Mouse (Mus musculus) heart, adult 9 months (tissue): ENCODE measurements around the gene Il22ra1.

ENCODE experiments used
- DNase-seq, 2 experiments: peaks; one replicate each; pipeline ENCODE4 v3.0.0; 2022; ENCODE audit warnings: low spot score in 2 of 2

Il22ra1 gene

DNA sequence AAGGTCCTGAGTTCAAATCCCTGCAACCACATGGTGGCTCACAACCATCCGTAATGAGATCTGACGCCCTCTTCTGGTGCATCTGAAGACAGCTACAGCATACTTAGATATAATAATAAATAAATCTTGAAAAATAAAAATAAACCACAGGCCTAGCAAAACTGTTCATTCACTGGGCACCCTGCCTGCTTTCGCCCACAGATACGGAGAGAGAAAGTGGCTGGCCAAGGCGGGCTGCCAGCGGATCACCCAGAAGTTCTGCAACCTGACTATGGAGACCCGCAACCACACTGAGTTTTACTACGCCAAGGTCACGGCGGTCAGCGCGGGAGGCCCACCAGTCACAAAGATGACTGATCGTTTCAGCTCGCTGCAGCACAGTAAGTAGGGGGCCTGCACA, 5.9 kb downstream of the Il22ra1 start:
- no peak for DNase-seq

DNA sequence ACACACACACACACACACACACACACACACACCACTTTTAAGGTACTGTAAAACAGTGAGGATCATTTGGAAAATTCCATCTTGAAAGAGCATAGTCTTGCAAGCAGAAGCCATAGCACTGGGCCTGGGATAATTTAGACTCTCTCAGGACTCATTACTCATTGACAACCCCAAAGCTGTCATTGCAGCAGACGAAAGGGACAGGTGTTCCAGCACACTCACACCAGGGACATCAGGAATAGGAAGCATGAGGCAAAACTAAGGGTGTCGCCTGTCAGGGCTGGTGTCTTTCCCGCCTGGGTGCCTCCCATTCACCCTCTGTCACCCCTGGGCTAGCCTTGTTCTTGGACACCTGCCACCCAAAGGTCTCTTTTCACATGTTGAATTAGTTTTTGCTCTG, 8.9 kb downstream of the Il22ra1 start:
- no peak for DNase-seq

DNA sequence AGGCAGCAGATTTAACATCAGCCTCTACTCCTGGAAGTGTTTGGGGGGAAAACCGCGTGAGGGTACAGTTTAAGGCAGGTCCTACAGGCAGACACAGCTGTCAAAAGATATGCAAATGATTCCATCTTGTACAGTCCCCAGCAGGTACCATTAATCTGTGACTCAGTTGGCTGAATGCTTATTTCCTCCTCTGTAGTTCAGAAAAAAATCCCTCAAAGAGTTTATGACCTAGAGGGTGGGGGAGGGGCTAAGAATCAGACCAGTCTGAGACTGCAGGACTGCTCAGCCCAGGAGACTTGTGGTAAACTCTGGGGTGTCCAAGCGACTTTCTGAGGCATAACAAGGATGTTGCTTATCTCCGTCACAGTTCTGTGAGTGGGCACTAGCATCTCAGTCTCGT, 10.3 kb downstream of the Il22ra1 start:
- DNase-seq = no peak

DNA sequence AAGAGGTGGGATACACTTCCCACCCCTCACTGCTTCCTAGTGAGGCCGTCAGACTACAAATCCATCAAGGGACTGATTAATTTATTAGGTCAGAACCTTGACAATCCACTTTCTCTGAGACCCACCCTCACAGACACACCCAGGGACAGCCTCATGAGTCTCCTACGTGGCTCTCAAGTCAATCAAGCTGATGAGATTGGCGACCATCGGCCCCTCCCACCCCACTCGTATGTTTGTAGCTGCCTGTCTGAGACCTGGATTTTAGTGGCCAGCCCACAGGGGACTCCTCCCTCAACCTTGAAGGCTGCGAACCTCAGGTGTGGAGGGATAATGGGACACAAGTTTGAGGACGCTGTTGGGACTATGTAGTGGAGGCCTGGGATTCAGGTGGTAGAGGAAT, 11.2 kb downstream of the Il22ra1 start:
- no peak for DNase-seq

DNA sequence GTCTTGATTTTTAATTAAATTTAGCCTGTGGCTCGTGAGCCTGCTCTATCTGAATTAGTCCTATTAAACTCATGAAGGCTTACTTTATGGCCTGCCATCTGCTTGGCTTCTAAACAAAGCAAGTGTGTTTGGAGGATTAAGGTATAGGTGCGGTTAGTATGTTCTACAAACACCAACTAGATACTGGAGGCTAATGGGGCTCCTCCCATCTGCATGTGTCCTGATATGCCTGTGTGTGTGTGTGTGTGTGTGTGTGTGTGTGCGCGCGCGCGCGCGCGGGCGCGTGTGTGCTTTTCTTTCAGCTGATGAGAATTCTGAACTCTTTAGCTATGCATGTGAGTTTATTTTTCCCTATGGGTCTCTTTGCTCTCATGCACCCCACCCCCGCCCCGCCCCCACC, 11.7 kb downstream of the Il22ra1 start:
- no peak for DNase-seq

DNA sequence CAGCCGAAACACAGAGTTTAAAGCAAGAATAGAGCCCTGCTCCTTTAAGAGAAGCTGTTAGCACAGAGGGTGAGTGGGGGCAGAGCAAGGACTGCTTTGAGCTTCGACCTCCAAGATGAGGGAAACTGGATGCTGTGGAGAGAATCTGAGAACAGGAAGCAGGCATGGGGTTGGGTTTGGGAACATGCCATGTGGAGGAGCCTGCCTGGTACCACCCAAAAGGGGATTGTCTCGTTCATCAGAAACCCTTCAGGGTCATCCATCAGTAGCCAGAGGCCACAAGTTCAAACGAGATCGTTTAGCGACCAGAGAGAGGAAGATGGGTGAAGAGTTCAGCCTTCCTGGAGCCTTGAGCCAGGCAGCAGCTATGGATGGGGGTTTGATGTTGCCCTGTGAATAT, 15.5 kb downstream of the Il22ra1 start:
- no peak for DNase-seq

DNA sequence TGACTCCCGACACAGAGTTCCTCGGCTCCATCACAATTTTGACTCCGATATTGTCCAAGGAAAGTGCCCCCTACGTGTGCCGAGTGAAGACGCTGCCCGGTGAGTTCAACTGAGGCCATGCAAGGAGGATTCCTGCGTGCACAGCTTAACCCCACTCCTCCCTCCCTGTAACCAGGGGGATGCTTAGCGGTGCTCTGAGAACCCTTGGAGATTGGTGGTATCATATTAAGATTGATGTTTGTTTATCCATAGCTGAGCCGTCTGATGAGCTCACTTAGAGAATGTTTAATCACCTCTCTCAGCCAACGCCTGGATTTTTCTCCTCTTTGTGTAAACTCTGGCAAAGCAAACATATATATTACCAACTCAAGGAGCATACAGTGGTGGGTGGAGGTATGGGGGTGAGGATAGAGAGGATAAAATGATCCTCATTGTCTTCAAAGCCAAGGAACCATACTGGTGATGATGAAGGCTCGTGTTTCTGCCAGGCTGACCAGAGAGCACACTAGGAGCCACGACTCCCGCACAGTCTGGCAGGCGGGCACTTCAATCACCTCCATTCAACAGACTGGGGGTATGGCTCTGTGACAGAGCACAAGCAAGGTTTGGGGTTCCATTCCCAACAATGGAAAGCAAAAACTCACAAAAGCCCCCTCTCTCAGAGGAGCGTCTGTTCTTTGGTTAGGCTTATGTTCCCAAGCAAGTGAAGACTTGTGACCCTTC, 16.9 kb downstream of the Il22ra1 start:
- DNase-seq = no peak

DNA sequence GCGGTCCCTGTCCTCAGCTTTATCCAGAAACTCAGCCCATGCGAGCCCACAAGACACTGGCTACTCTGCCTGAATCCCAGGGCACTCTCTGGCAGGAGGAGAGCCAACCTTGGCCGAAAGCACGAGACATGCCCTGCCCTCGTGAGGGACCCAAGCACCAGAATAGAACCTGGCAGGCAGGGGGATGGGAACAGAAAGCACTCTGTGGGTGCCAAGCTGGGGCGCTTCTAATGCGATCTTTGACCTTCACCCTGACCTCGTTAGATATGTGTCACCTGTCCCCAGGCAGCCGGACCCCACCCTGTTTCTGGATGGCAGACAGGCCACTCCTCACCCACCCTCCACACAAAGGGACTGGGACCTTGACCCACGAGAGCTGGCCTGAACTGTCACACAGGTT, 17.6 kb downstream of the Il22ra1 start:
- DNase-seq = peak; percentile 62 to 67

DNA sequence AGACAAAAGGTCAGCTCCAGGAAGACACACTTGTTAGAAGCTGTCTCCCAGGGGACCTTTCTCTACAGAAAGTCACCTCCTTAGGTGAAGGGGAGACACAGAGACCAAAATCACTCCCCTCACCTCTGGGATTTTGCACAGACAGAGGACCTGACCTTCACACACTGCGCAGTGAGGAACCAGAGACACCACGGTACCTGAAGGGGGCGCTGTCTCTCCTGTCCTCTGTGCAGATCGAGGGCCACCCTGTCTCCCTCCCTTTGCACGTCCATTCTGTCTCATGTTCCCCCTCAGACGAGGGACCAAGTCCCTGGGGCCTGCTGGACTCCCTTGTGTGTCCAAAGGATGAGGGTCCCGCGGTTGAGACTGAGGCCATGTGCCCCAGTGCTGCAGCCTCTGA, 22.9 kb downstream of the Il22ra1 start:
- no peak for DNase-seq

DNA sequence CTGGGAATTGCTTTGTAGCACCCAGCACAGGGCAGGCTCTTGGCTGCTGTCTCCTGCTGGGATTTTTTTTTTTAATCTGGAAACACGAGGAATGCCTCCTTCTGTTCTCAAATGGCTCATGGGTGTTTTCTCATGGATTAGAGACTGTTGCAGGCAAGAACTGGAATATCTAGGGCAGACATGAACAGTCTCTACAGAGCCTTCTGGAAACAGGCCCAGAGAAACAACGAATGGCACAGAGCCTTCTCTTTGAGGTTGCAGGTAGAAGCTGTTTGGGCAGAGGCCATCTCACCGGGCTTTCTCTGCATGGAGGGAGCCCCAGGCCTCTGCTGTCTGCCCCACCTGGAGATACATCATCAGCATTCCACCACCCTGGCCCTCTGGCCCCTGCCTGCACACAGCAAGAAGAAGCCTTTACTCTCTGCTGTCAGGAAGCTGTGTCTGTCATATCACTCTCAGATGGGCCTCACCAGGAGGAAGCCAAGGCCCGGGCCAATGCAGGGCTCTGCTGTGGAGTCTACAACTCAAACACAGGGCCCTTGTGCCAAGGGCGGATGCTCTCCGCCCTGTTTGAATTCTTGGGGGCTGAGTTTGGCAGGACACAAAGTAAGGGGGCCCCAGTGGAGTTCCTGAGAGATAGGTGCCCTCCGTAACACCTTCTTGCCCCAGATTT, 24.3 kb downstream of the Il22ra1 start:
- DNase-seq = no peak

DNA sequence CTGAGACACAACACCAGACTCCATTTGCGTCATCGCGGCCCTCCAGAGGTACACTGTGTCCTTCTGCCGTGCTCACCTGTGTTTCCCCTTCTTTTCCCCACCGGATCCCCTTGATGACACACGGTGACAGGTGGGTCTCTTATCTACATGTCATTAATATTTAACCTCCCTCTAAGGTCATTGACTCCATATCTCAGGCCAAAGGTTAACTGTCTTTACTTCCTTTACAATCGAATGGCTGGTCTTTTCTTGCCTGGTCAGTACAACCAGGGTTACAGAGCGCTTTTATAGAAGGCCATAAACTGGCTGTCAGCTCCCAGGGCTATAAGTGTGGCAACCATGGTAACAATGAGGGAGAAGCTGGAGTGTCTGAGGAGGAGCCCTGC, 24.8 kb downstream of the Il22ra1 start:
- DNase-seq = no peak

DNA sequence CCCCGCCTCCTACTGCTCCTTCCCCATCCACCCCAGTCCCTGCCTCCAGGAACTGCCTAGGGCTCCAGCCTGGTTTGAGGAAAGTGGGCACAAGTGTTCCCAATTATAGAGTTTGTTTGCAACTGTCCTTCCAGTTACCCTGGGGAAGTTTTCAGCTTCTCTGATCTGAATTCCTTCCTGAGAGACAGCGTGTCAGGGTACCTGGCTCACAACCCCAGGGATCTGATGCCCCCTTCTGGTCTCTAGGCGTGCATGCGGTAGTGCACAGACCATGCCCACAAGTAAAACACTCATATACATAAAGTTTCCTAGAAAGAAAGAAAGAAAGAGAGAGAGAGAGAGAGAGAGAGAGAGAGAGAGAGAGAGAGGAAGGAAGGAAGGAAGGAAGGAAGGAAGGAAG, 30.4 kb downstream of the Il22ra1 start:
- no peak for DNase-seq

DNA sequence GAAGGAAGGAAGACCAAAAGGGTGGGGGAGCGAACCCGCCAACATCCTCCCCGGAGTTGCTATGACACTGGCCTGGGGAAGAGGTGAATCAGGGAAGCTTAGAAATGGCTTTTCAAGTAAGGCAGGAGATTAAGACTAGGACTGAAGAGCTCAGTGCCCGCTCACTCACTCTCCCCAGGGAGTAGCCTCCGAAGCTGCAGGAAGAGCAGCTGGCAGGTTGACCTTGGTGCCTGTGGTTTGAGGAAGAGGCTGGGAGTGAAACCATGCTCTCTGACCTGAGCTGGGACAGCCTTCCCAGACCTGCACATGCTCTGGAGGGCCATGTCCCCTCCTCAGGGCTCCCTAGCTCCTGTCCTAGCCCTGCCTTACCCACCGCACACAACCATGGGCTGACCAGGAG, 30.9 kb downstream of the Il22ra1 start:
- no peak for DNase-seq

DNA sequence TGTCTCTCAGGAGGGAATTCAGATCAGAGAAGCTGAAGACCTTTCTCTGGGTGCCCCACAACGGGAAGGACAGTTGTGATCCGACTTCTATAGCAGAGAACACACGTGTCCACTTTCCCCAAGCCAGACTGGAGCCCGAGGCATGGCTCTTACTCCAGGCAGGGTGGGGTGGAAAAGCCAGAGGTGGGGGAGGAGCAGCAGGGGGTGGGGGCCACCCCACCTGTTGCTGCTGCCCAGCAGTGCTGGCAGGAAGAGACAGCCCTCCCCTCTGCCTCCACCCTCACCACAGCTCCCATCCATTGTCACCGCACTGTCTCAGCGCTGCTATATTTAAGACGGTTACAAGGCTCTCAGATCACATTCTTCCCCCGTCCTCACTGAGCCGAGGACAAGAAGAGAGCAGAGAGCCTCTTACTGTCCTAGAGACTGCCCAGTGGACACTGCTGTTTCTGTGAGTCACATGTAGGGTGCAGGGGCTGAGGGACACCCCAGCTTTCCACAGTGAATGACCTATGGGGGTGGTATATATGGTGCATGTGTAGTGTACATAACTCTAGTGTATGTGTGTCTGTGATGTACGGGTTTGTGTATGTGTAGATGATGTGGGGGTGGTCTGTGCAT, 31.5 kb downstream of the Il22ra1 start, which contains the start of gene Myom3:
Gene Myom3 (plus strand): TSS at position 360 of the 621 bp plus-strand sequence.
- DNase-seq = no peak

DNA sequence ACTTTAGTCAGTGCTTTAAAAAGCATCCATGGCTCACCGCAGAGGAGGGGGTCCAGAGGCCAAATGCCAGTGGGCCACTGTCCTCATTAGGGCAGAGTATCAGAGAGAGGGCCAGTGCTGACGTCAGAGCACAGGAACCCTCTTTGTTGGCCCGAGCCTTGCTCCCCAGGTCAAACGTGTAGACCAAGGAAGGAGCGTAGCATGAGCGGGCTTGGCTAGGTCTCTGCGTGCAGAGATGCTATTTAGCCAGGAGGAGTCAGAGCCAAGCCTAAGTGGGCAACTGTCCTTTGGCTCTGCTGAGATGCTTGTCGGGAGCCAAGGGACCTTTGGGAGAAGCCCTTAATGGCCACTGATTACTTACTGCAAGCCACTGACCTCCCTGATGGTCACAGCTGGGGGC, 33.1 kb downstream of the Il22ra1 start:
- DNase-seq = no peak

DNA sequence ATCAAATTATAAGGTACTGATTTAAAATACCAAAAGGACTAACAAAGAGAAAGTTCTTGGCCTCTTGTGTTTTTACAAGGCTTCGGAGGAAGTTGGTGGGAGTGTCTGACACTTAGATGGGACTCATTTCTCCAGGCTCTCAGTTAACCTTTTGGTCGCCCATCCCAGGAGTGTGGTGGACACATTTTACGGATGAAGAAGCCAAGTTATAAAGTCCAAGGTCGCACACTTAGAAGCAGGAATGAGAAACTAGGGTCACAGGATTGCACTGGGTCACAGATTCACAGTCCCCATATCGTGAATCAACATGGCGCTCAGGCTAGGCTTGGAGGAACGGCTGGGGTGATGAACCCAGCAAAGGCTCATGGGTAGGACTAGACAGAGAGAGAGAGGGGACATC, 33.6 kb downstream of the Il22ra1 start:
- DNase-seq = no peak

DNA sequence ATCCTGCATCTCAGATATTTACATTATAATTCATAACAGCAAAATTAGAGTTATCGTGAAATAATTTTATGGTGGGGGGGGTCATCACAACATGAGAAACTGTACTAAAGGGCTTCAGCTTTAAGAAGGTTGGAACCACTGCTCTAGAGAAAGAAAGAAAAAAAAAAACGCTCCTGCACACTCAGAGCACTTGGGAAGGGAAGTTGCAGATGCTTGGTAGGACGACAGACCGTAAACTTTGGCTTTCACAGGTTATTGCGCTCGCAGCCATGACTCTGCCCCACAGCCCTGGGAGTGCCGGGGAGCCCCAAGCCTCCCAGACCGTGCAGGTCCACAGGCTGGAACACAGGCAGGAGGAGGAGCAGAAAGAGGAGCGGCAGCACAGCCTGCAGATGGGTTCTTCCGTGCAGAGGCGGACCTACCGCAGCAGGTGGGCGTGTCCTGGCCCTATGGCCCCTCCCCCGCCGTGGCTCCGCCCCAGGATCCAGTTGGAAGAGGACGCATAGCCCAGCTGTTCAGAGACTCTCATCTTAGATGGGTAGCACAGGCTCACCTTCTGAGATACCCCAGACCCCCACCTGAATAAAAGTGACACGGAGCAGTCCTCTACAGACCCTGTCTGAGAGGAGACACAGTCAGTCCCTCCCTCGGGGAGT, 34.4 kb downstream of the Il22ra1 start:
- DNase-seq = no peak

DNA sequence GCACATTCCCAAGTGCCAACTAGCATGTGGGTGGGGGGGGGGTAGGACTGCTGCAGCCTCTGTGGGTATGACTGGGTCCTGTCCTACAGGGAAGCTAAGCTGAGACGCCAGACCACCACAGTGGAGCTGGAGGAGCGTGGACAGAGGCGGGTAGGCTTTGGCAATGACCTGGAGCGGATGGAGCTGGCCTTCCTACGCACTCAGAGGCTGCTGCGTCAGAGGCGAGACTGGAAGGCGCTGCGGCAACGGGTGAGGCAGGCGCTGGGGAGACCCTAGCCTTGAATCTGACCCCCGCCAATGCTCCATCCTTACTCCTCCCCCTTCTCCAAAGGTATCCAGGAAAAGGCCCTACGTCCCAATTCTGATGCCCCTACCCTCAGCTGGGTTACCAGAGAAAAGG, 36.7 kb downstream of the Il22ra1 start:
- no peak for DNase-seq

DNA sequence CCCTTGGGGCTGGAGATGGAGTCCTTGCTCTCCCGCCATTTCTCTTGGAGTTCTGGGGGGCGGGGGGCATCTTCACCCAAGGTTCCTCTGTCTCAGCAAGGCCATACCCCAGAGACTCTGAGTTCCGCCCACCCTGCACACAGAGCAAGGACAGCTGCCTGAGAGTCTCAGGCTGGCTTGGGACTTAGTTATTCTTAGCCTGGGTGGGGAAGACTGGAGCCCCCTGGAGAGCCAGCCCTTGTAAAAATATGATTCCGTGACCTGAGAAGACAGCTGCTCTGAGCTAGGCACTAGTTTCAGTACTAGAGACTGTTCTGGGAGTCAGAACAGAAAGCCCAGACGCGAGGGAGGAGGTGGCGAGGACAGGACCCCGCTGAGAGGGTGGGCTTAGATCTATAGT, 37.7 kb downstream of the Il22ra1 start:
- no peak for DNase-seq

DNA sequence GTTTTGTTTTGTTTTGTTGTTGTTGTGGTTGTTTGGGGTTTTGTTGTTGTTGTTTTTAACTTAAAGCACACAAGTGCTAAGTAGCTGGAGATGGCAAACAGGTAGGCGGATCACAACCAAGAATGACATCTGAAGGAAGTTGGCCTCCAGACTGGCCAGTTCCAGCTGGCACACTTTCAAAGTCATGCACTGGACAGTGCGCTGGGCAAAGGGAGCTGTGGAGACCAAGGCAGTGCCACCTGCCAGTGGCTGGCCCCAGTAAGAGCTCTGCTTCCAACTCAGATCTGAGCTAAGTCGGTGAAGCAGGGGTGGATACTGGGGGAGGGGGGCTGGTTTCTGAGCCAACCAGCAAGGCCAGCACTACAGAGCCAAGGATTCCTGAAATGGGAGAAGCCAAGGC, 39.0 kb downstream of the Il22ra1 start:
- peak in 1 of 2 experiments; percentile 12 for DNase-seq

DNA sequence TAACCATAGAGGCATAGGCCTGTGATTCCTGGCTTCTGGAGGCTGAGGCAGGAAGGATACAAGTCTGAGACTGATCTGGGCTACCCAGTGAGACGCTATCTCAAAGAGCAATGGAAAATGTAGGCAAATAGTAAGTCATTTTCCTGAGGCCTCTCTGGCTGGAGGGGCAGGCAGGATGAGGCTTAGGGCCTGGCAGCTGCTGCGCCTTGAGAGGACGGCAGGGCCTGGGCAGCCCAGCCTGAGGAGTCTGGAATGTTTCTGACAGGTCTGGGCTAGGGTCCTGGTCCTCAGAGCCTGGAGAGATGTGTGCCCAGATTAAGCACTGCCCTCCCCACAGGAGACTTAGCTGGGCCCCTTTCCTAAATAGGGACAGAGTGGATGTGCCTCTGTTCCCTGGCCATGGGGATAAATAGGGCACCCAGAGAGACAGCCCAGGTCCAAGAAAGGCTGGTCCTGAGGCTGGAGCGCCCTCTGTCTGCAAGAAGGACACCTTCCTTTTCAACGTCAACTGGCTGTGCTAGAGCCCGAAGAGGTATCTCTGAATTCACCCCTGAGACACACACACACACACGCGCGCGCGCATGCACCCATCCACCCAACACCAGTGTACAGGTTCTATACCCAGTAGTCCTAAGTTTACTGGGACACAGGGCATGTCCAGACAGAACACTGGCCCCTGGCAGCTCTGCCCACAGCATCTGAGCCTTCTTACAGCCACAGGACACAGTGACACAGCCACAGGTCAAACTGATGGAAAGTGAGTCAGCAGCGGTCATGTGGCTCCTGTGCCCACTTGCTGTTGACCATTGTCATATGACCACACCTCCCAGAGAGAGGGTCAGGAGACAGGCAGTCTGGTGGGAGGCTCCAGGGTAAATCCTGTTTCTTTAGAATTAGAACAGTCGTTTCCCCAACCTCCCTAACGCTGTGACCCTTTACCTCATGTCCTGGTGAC, 40.9 kb downstream of the Il22ra1 start:
- DNase-seq = peak in 1 of 2 experiments; percentile 13
